Mouse (Mus musculus) testis, adult 2 months (tissue): ENCODE data around the gene Mob1b. TPM values are rescaled to one million over a fixed set of nuclear protein-coding genes. Genes with fewer than 3 reads are reported as not detected.

ENCODE experiments used
- H3K27ac ChIP-seq: fragments of 200-500 bp; 2 replicates; pipeline ENCODE4 v1.5.1; 2012; ENCODE audit warnings: low read depth, low read length; ENCODE audit not compliant: control insufficient read depth, insufficient read depth
- H3K27me3 ChIP-seq: fragments of 200-500 bp; 2 replicates; pipeline ENCODE4 v1.6.1; 2012; ENCODE audit warnings: mild to moderate bottlenecking, low read length, moderate library complexity; ENCODE audit not compliant: control insufficient read depth, insufficient read depth
- H3K36me3 ChIP-seq: fragments of 200-500 bp; 2 replicates; pipeline ENCODE4 v1.6.1; 2012; ENCODE audit warnings: mild to moderate bottlenecking, low read length; ENCODE audit not compliant: control insufficient read depth, insufficient read depth
- H3K4me1 ChIP-seq: fragments of 200-500 bp; 2 replicates; pipeline ENCODE4 v1.6.1; 2012; ENCODE audit warnings: low read length; ENCODE audit not compliant: control insufficient read depth, insufficient read depth
- H3K4me3 ChIP-seq: fragments of 200-500 bp; 2 replicates; pipeline ENCODE4 v1.5.1; 2012; ENCODE audit warnings: low read depth, mild to moderate bottlenecking, low read length, moderate library complexity, mixed read lengths; ENCODE audit not compliant: control insufficient read depth
- CTCF ChIP-seq: fragments of 200-500 bp; IDR thresholded peaks from 2 replicates; pipeline ENCODE4 v1.5.1; 2012; ENCODE audit warnings: low read depth, mild to moderate bottlenecking, inconsistent platforms, low read length, moderate library complexity; ENCODE audit not compliant: control insufficient read depth, insufficient read depth, insufficient replicate concordance
- POLR2A ChIP-seq: fragments of 200-500 bp; IDR thresholded peaks from 2 replicates; pipeline ENCODE4 v1.6.1; 2012; ENCODE audit warnings: low read depth, mild to moderate bottlenecking, inconsistent platforms, low read length, moderate library complexity; ENCODE audit not compliant: control insufficient read depth
- polyA plus RNA-seq: library from polyadenylated mRNA; depleted of rRNA; stranded (reverse); fragments of >200 nt; gene quantifications from 2 replicates; pipeline ENCODE4 v1.2.3, GENCODE M21; 2012

The Mob1b gene
- polyA plus RNA-seq, 1 experiment = 4.9 TPM

GRCm38 (mm10) chr5:88790675-88791074 is 70.0 kb downstream of the Mob1b start:
- no peak overlapping the region for H3K4me3 ChIP-seq
- H3K4me1 ChIP-seq = peaks cover 3% of the 10 kb centered on the region
- H3K27me3 ChIP-seq = no peaks in the 10 kb centered on the region
- H3K36me3 ChIP-seq = no peaks in the 10 kb centered on the region
- no peak for TF ChIP-seq POLR2A
- TF ChIP-seq CTCF = no peak
- H3K27ac ChIP-seq = no peak overlapping the region

- H3K4me3 ChIP-seq = no peak overlapping the region
- TF ChIP-seq CTCF = peak; percentile 73; the same call in 1 of the 2 replicates
- TF ChIP-seq POLR2A = no peak
Measured at GRCm38 (mm10) chr5:88791256-88792245, 70.9 kb downstream of the Mob1b start.

GRCm38 (mm10) chr5:88793676-88794075 is 73.0 kb downstream of the Mob1b start:
- Histone ChIP-seq H3K4me3 (no peak overlapping the region), H3K27ac (no peak overlapping the region), H3K4me1 (peaks cover 3% of the 10 kb centered on the region), H3K36me3 (no peaks in the 10 kb centered on the region), H3K27me3 (no peaks in the 10 kb centered on the region)
- TF ChIP-seq CTCF = no peak
- TF ChIP-seq POLR2A = no peak

More at GRCm38 (mm10) chr5:88791256-88792245, 70.9 kb downstream of the Mob1b start:
- Histone ChIP-seq H3K36me3 (no peaks in the 10 kb centered on the region), H3K4me1 (peaks cover 3% of the 10 kb centered on the region), H3K27ac (no peak overlapping the region), H3K27me3 (no peaks in the 10 kb centered on the region)

GRCm38 (mm10) chr5:88795910-88796584 is 75.4 kb downstream of the Mob1b start:
- peaks cover 3% of the 10 kb centered on the region for H3K4me1 ChIP-seq
- H3K27me3 ChIP-seq = no peaks in the 10 kb centered on the region
- no peak overlapping the region for H3K4me3 ChIP-seq
- H3K27ac ChIP-seq = no peak overlapping the region
- TF ChIP-seq CTCF (no peak), POLR2A (no peak)
- no peaks in the 10 kb centered on the region for H3K36me3 ChIP-seq

GRCm38 (mm10) chr5:88796588-88796987 is 75.9 kb downstream of the Mob1b start:
- Histone ChIP-seq H3K27ac (no peak overlapping the region), H3K4me1 (no peaks in the 10 kb centered on the region; the same call in 1 of the 2 replicates), H3K27me3 (no peaks in the 10 kb centered on the region), H3K36me3 (no peaks in the 10 kb centered on the region), H3K4me3 (no peak overlapping the region)
- no peak for TF ChIP-seq CTCF
- TF ChIP-seq POLR2A = no peak

- no peak overlapping the region for H3K4me3 ChIP-seq
- no peak overlapping the region for H3K27ac ChIP-seq
- H3K4me1 ChIP-seq = no peaks in the 10 kb centered on the region
- no peaks in the 10 kb centered on the region for H3K36me3 ChIP-seq
- TF ChIP-seq POLR2A (no peak), CTCF (no peak)
- H3K27me3 ChIP-seq = no peaks in the 10 kb centered on the region
Measured at GRCm38 (mm10) chr5:88797121-88797520, 76.5 kb downstream of the Mob1b start.

- no peak for TF ChIP-seq CTCF
- TF ChIP-seq POLR2A = no peak
- Histone ChIP-seq H3K4me3 (no peak overlapping the region), H3K4me1 (no peaks in the 10 kb centered on the region), H3K36me3 (no peaks in the 10 kb centered on the region), H3K27ac (no peak overlapping the region), H3K27me3 (no peaks in the 10 kb centered on the region)
Measured at GRCm38 (mm10) chr5:88805616-88806015, 85.0 kb downstream of the Mob1b start.
